Mouse (Mus musculus) fibroblast of lung, adult 2 months (primary cell): ENCODE data around the gene Aqp5.
A peak's percentile ranks its signal among the peaks of the same experiment; 100 is the strongest.

Source experiments
- DNase-seq: peaks from one replicate; pipeline ENCODE4 v3.0.0-alpha.2; 2011; ENCODE audit warnings: low read depth

The Aqp5 gene

DNA sequence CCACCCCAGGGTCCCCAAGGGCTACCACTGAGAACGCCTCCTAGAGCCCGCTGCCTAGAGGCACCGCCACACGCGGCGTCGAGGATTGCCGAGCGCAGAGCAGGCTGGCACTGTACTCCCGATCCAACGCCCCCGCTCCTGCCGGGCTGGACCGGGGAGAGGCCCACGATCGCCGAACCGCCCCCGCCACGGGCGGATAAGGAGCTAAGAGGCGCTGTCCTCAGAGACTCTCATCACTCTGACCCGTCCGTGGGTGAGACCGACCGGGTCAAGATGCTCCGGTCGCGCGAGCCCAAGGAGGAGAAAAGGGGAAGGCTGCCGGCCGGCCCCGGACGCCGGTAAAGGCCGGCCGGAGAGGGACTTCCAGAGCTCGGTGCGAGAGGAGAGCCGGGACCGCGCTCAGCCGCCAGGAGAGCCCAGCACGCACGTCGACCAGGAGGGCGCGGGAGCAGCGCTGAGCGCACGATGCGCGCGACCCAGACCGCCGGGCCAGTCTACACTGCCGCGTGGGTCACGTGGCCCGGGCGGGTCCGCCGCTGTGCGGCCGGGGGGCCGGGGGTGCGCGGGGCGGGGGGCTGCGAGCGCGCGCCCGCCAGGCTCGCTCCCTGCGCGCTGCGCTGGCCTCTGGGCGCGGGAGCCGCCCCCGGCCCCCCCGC lies at the start of gene Aqp5:
Gene Aqp5, plus strand, starts transcription at position 354 of the 656 bp plus-strand sequence.
- DNase-seq: no peak

DNA sequence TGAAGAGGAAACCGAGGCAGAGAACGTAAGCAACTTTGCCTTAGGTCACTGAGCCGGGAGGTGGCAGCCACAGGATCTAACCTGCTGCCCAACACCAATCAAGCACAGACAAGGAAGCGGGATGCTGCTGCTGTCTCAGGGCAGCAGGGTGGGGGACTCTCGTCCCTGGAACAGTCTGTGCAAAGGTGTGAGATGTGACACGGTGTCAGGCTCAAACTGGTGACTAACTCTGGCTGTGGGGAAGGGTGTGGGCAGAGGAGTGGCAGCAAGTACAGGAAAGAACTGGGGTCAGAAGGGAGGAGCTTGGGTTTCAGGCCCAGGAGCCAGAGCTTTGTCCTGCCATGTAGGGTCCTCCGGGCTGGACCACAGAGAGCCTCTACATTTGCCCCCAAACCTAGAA lies 46.5 kb upstream of the Aqp5 start:
- DNase-seq: no peak

DNA sequence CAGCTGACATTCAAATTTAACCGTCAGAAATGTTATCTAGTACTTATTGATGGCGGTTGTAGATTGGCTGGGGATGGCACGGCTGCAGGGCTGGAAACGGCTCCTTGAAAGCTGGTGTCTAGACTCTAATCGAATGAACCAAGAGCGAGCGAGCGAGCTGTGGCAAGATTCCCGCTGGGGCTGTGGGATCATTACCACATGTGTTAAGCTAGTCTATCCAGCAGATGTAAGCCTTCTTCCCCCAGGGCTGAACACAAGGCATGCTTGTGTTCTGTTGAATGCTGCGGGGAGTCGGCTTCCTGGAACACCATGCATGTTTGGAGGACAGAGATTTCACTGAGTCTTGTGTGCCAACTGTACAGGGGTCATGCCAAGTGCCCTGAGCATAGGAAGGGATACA lies 44.0 kb upstream of the Aqp5 start:
- peak; percentile 88 for DNase-seq

DNA sequence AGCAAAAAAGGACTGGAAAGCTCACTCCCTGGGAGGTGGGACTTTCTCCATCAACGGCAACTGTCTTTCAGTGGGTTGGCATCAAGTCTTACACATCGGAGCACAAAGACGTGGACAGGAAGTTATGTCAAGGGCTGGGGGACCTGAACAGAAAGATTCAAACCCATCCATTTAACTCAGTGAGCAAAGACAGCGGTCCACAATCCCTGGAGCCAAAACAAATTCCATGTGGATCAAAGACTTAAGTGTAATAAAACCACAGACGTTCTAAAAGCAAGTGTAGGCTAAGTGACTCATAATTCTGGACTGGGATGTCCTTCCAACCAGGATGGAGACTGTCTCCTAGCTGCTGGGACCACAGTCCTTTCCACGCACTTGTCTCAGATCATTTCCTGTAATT lies 42.9 kb upstream of the Aqp5 start:
- DNase-seq: peak; percentile 65

DNA sequence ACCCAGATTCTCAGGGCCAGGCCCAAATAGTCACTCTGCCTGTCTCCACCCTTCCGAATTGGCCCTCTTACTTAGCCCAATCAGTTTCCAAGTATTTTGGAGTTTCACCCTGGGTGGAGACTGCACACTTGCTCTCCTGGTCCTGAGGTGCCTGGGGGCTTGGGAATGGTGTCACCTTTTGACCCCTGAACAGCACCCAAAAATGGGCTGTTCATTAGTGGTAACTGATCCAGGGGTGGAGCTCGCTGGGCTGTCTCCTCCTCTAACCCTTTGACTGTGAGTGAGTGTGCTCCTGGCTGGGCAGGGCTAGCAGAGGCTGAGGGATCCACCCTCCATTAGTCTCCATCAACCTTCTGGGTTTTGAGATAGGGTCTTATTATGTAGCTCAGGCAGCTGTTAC lies 40.7 kb upstream of the Aqp5 start:
- DNase-seq: peak; percentile 62

DNA sequence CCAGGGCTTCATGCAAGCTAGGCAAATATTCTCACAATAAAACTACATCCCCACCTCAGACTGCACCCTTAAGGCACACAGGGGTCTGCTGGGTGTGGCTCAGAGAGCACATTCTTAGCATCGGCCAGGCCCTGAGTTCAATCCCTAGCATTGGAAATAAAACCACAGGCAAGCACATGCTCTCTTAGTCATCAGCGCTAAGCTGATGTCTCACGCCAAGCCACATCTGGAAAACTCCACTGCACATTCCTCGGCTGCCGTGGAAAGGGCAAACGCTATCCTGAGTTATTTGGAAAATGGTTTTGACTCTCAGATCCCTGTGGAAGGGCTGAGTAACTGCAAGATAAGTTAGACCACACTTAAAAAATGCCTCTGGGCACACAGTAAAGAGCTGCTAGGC lies 36.8 kb upstream of the Aqp5 start:
- DNase-seq: peak; percentile 96

DNA sequence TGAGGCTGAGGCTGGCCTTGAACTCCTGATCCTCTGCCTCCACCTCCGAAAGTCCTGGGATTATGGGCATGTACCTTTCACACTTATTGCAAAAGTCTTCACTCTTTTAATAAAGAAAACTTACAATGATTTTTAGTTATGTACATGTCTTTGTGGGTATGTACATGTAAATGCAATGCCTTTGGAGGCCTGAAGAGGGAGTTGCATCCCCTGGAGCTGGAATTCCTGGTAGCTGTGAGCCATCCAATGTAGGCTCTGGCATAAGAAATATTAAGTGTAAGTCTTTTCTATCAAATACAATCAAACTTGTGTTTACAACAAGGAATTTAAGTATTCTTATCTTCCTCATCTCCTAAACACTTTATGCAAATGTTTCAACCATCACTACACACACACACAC lies 31.6 kb upstream of the Aqp5 start:
- DNase-seq: no peak

DNA sequence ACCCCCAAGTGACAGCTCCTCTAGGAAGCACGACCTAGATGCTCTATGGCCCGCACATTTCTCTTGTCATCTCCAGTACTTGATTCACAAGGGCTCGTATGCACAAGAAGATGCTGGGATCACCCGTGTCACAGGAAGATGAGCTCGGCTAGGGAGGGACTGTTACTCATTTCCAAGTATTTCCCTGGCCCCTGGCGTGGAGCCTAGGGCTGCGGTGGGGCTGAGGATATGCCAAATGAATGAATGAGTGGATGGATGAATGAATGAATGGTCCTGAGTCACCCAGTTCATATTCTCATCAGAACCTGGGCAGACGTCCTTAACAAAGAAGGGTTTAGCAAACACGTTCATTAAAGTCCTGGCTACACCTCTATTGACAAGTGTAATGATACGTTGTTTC lies 30.3 kb upstream of the Aqp5 start:
- no peak for DNase-seq

DNA sequence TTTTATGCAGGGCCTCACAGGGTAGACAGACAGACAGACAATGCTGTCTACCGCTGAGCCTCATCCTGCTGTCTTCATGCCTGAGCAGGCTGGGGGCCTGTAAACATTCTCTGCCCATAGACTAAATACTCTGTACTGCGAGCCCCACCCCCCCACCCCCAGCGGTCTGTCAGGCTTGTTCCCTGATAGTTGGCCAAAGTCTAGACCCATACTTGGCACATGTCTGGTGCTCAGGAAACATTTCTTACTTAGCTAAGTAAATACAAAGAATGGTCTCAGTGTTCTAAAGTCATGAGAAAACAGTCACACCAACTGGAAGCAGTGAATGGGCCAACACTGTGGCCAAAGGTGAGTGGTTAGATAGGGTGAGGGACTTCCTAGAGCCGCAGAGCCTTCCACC lies 23.2 kb upstream of the Aqp5 start:
- DNase-seq: peak; percentile 82

DNA sequence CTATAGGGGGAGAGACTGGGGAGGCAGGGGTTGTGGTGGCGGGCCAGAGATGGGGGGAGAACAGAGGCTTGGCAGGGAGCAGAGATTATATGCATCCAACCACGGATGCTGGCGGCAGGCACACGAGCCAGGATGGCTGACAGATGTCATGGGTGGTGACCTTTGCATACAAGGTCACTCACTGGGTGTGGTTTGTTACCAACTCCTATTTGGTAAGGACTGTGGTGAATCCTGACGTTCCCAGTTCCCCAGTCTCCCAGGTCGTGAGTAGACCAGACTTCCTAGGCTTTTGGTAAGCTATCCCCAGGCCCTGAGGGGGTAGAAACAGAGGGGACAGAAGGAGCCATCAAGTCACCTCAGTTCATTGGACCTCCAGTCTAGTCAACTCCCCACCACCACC lies 21.9 kb upstream of the Aqp5 start:
- no peak for DNase-seq

DNA sequence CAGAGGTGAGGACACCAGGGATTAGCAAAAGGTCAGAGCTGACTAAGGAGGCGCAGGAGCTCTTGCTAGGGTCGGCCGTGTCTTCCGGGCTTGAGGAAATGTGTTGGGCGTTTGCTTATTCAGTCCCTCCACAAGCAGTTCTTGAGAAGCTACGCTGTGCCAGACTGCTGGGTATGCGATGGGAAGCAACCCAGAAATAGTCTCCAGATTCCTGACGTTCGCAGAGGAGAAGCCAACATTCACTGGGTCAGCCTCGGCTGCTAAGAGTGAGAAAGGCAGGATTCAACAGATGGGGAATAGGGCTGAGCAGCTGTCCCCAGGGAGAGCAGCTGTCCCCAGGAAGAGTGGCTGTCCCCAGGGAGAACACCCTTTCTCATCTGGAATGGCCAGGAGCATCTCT lies 21.5 kb upstream of the Aqp5 start:
- peak; percentile 74 for DNase-seq

DNA sequence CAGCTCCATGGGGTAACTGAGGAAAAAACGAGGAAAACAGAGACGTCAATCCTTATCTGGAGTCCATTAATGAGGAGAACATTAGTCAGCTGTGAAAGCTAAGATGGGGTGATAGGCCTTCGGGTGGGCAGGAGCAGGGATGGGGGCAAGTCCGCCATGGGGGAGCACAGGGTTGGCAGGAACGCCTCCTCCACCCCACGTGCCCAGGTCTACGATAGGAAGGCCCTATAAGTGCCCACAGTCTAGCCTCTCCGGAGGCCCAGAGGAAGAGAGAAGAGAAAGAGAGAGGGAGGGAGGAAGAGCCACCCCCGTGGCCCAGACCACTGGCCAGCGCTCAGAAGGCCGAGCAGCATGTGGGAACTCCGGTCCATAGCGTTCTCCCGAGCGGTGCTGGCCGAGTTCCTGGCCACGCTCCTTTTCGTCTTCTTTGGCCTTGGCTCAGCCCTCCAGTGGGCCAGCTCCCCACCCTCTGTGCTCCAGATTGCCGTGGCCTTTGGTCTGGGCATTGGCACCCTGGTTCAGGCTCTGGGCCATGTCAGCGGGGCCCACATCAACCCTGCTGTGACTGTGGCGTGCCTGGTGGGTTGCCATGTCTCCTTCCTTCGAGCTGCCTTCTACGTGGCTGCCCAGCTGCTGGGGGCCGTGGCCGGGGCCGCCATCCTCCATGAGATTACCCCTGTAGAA lies 11.6 kb upstream of the Aqp5 start, which contains the start of gene Aqp2:
Gene Aqp2, plus strand, starts transcription at position 254 of the 684 bp plus-strand sequence.
- DNase-seq: no peak

DNA sequence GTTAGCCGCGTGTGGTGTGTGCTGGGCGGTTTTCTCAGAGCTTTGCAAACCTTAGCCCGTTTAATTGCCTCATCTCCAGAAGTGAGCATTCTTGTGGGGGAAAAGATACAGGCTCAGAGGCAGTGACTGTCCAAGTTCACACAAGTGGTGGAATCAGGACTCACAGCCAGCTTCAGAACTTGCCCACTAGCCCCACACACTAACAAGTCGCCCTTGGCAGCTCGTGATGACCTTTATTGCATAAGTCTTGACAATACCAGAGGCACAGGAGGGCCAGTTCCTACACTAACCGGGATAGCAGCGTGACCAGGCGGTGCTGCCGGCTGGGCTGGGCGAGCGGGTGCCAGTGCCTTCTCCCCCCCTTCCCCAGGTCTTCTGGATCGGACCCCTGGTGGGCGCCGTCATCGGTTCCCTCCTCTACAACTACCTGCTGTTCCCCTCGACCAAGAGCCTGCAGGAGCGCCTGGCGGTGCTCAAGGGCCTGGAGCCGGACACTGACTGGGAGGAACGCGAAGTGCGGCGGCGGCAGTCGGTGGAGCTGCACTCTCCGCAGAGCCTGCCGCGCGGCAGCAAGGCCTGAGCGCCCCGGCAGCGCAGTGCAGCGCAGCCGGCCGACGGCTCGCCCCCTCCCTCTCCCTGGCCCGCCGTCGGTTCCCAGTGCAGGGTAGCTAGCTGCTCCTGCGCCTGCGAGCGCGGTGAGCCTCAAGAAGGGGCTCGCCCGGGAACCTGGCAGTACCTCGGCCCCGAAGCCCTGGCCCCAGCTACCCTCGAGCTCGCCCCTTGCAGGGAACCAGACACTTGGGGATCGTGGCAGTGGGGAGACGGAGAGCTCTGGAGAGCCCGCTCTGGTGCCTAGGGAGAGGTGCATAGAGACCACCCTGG lies 6.9 kb upstream of the Aqp5 start:
- peak; percentile 78 for DNase-seq

DNA sequence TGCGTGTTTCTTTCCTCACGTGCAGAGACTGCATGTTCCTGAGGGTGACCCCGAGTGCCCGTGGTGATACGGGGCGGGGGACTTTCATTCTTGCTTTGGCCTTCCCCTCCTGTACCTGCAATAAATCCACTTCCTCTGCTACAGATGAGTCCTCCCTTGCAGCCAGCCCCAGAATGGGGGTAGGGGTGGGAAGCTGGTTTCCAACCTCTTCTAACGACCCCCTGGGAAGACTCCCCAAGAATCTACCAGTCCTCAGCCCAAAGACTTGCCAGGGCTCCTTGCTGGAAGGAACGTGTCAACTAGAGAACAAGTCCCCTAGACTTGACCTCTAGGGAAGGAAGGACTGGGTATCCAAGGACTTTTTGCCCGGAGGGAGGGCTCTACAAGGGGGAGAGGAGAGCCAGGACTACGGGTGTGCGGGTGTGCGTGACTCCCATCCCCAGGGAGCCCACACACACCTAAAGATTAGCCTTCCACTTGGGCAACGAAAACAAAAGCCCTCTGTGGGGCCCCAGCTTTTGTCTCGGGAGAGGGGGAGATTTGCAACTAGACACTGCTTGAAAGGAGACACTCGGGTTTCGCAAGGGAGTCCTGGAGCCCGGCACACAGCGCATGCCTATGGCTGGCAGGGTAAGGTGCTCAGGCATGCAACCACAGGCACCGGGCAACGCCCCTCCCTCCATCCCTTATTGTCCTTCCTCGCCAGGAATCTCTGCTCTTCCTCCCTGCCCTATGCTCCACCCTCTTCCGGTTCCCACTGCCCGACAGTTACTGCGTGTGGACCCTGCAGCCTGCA lies 6.0 kb upstream of the Aqp5 start:
- DNase-seq: no peak

DNA sequence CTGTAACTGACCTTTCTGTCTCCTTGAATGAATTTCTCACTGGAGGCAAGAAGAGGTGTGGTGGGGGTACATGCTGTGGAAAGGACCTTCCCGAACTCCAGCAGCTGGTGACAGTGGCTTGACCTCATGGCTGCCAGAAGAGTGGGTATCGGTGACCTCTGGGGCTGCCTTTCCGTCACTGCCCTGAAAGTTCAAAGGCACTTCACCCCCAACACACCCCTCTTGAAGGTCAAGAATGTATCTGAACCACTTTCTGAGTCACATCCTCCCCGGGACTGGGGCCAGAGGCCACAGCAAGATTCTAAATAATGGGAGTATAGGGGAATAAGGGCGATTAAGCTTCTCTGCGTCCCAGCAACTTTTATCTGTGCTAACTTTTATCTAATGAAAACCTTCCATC lies 4.8 kb upstream of the Aqp5 start:
- DNase-seq: no peak

DNA sequence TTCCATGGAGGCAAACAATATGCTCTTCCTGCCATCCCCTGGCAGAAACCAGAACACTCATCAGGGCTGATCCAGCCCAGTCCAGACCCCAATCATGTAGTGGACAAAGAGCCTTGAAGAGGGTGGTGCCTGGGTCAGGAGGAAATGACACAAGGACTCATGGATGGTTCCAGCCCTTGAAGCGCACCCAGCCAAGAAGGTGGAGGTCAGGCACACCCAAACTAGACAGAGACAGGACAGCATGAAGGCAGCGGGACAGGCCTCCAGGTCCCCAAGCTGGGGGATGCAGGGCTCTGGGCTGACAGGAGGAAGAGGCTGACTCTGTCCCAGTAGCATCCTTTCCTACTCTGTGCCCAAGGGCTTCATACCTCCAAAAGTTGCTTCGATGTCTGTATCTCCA lies 4.1 kb upstream of the Aqp5 start:
- no peak for DNase-seq

DNA sequence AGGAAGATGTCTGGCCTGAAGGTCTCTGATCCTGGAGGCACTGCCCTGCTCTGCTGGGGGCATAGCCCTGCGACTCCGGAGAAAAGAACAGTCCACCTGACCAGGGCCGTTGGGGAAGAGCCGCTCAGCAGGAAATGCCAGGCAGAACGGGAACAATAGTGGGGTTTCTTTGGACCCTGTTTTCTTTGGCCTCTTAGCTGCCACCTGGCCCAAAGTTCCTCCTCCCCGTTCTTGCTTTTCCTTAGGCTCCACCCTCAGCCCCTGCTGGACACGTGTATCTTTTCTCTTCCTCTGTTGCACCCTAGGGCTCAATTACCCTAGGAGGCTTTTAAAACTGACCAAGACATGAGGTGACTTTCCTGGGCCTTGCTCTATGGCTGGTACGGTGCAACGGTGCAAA lies 1.3 kb upstream of the Aqp5 start:
- DNase-seq: no peak

DNA sequence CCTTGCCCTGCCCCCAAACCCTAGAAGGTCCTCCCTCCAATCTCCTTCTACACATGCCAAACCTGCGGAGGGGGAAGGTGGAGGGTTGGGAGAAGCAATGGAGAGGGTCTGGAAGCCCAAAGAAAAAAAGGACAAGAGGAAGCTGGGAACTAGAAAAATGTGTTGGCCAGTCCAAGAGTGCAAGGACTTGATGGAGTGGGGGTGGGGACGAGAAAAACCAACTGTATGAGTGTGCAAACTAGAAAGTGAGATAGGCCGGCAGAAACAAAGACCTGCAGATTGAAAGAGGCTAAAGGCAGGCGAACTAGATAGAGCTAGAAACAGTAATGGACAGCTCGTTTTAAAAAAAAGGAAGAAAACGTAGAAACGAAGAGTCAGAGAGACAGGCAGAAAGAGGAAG lies 878 bp upstream of the Aqp5 start:
- no peak for DNase-seq

DNA sequence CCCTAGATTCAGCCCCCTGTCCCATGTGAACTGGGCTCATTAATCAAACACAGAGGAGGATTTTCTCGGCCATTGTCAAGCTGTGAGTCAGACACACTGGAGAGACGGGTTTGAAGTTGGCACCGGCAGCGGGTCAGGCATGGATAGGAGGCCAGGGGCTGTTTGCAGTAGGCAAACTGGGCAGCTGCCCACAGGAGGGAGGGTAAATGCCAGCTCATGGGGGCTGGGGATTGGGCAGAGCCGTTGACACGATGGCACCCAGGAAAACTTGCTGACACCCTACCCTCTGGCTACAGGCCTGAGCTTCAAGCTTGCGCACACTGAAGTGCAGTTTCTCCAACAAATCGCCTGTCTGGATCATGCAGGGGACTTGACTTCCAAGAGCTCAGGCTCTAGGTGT lies 1.6 kb downstream of the Aqp5 start:
- DNase-seq: no peak

DNA sequence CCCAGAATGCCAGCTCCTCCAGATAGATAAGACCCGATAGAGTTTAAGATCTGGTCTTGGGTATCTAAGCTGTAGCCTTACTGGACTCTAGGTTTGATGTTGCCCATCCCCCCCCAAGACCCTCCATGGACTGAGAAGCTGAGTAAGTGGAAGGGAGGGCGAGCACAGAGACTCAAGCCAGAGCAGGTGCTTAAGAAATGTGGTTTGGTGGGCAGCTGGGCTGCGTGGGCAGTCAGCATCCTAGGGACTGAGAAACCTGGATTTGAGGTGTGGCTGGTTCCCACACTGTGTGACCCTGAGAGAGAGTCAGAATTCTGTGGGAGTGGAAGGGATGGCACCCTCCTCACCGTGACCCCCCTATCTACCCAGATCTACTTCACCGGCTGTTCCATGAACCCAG lies 2.3 kb downstream of the Aqp5 start:
- no peak for DNase-seq

DNA sequence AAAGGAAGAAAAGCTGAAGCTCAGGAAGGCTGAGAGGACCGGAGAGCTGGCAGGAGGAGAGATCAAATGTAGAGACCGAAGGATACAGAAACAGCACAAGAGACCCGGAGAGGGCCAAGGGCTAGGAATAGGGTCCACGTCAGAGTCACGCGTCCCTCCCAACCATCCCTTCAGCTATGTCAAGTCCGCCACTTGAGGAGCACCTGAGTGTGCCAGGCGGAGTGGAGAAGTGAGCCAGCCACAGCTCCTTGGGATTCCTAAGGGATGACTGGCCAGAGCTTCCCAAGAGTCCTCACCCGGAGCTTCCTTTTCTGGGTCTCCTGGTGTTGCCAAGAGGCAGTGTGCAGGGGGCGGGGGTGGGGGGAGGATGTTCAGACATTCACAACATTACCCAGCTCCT lies 4.4 kb downstream of the Aqp5 start:
- no peak for DNase-seq

DNA sequence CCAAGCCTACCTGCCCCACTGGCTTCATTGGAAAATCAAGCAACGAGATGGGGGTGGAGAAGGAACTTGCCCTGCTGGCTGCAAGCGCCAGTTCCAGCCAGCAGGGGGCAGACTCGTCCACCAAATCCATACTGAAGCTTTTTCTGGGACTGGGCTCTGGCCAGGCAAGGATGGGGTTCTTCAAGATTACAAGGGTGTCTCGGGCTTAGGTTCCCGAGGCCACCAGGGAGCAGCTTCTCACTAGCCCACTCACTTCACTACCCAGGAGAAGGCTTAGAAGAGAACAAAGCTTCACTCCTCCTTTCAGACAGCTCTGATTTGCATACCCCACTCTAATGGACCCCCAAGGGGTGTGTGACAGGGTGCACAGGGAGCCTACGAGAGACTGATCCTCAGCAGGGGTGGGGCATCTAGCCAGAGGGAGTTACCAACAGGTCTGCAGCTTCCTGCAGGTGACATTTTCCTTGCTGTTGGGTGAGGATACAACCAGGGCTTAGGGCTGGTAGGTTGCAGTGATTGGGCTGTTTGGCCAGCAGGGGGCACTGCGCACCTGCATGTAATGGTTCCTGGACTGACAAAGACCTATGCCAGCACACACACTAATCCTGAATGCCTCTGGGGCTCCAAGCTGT lies 5.6 kb downstream of the Aqp5 start:
- no peak for DNase-seq
